Mouse (Mus musculus) lung, postnatal 14 days (tissue): Measurements from ENCODE around the gene Dohh.

Experiments used
- DNase-seq: peaks from one replicate; pipeline ENCODE4 v3.0.0; 2021

Gene Dohh

DNA sequence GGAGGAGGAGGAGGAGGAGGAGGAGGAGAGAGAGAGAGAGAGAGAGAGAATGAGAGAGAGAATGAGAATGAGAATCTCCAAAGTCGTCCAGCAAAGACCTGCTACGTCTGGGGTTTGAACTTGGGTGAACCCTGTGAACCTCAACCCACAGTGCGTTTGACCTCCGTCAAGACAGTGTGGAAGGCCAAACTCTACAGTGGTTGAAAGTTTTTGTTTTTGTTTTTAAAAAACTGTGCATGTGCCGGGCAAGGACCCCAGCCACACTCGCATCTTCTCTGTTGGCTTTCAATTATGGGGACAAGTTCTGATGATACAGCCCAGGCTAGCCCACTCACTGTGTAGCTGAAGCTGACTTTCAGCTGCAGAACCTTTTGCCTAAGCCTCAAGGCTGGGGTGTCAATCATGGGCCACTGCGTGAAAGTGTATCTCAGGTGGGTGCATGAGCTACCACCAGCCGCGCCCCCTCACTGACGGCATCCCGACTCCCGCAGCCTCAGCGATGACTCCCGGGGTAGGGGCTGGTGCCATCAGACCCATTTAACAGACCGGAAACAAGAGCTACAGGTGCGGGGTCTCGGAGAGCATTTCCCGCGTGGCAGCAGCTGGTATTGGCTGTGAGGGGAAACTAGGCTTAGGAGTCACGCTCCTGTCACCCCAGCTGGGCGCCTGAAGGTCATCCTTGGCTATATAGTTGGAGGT lies 48.1 kb downstream of the Dohh start:
- no peak for DNase-seq

- DNase-seq = peak; percentile 93
These were observed 48.6 kb downstream of the Dohh start for GRCm38 (mm10) chr10:81432868-81433262.

DNA sequence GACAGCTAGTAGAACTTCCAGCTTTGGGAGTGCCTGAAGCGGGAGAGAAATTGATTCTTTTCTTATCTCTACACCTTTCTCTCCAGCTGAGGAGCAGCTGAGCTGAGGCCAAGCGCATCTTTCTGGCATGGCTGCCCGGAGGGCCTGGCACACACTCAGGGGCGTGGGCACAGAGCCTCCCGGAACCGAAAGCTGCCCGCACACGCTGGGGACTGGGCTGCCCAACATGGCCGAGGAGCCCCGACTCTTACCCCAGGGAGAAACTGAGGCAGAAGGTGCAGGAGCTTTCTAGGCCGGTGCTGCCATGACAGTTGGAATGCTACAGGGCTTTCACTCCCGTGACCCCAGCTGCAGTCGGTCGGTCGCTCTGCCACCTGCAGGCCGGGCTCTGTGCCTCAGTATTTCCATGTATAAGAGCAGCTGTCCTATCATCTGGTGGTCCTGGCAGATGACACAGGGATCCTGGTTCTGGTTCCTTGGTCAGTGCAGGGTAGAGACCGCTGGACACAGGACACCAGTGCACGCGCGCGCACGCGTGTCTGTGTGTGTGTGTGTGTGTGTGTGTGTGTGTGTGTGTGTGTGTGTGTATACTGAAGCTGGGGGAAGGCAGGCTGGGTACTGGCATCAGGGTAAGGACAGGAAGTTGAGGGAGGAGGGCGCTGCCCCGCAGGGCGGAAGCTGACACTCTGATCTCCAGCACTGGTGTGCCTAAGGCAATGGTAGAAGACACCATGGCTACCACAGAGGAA lies 49.5 kb downstream of the Dohh start:
- DNase-seq = peak; percentile 61

DNA sequence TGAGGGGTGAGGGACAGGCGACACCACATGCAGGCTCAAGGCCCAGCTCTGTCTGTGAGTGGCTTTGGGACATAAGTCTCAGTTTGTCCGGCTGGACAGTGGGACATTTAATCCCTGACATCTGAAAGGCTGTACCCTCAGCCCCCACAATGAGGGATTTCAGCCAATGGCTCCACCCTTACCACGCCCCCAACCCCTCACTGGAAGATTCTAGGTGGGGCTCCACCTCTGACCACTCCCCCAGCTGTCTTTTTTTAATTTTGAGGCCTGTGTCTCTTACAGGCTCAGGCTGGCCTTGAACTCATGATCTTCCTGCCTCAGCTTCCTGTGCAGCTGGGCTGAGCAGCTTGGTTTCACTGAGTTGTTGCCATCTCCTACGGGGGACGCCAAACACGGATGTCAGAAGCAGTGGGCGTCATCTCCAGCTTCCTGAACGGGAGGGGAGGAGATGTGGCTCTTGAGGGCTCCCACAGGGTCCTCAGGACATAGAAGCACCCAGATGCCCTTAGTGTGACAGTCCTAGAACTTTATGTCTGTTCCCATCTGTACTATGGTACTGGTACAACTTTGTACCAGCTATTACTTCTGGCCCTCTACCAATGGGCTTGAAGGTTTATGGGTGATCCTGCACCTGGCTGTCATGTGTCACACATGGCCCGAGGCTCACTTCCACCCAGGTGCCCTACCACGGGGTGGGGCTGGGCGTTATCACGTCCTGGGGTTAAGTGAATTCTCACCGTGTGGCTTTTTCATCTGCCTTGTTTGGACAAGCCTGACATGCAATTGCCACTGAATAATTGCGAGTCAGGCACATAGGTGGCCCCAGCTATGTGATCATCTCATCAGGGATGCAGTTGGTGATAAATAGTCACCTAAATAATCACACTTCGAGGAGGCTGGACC lies 50.4 kb downstream of the Dohh start:
- DNase-seq = no peak

GRCm38 (mm10) chr10:81435436-81435835 lies 51.2 kb downstream of the Dohh start:
- peak; percentile 82 for DNase-seq
